Mouse (Mus musculus) neural tube, embryonic 12.5 days (tissue): ENCODE measurements around the gene Ntn5. TPM values are rescaled to one million over a fixed set of nuclear protein-coding genes. Genes with fewer than 3 reads are reported as not detected.

Experiments
- ATAC-seq: fragments of 200-750 bp; cut with Nextera tagmentation; 2 replicates; pipeline ENCODE4 v1.8.0; 2017; ENCODE audit warnings: low read depth, mild to moderate bottlenecking, moderate TSS enrichment, moderate library complexity; ENCODE audit not compliant: low FRiP score
- H3K27ac ChIP-seq: fragments of 300-500 bp; sonication (generic); 2 replicates; pipeline ENCODE4 v1.5.1; 2016
- H3K27me3 ChIP-seq: fragments of 300-500 bp; sonication (generic); replicated peaks from 2 replicates; pipeline ENCODE4 v1.6.1; 2016; ENCODE audit warnings: mild to moderate bottlenecking
- H3K36me3 ChIP-seq: fragments of 300-500 bp; sonication (generic); 2 replicates; pipeline ENCODE4 v1.6.1; 2016; ENCODE audit warnings: mild to moderate bottlenecking
- H3K4me1 ChIP-seq: fragments of 300-500 bp; sonication (generic); 2 replicates; pipeline ENCODE4 v1.6.1; 2016
- H3K4me2 ChIP-seq: fragments of 300-500 bp; sonication (generic); replicated peaks from 2 replicates; pipeline ENCODE4 v1.6.1; 2016; ENCODE audit warnings: mild to moderate bottlenecking
- H3K4me3 ChIP-seq: fragments of 300-500 bp; sonication (generic); 2 replicates; pipeline ENCODE4 v1.5.1; 2016
- H3K9ac ChIP-seq: fragments of 300-500 bp; sonication (generic); 2 replicates; pipeline ENCODE4 v1.6.1; 2016; ENCODE audit warnings: mild to moderate bottlenecking
- H3K9me3 ChIP-seq: fragments of 300-500 bp; sonication (generic); 2 replicates; pipeline ENCODE4 v1.6.1; 2016; ENCODE audit warnings: mild to moderate bottlenecking
- WGBS: fragments of 180-500 bp; shearing (Covaris S2); methylation state at CpG from one replicate; pipeline ENCODE4 v1.1.7; 2016; 5-methylcytosine and 5-hydroxymethylcytosine counted together
- polyA plus RNA-seq: library from polyadenylated mRNA; unstranded; fragments of >200 nt; fragmentation: Nextera tagmentation; extraction: Ambion mirVana; gene quantifications from 2 replicates; pipeline ENCODE4 v1.2.1, GENCODE M21; 2016

Ntn5 gene
- polyA plus RNA-seq, 1 experiment from 2014 or later: 1.2 TPM

DNA sequence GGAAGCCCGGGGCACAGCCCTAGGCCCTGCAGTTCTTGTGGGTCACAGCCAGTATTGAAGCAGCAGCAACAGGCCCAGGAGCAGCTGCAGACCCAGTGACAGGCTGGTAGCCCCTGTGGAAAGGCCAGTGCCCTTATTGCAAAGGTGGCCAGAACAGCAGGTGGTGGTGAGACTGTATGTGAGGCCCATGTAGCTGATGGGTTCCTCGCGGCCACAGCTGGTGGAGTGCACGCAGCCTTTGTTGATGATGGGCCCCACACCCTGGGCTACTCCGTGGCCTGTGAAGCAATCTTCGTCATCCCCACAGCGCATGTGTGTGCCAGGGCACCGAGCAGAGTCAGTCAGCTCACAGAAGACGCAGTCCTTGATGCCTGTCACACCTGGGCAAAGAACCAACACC is 41.3 kb downstream of the Ntn5 start:
- H3K9me3 ChIP-seq: no peaks in the 10 kb centered on the region
- ATAC-seq: no peak
- 0 out of 2 replicates have a peak, but pooled peaks cover under 1% of the 10 kb centered on the region for H3K4me1 ChIP-seq
- H3K27ac ChIP-seq: no peak overlapping the region
- no peak overlapping the region; the same call in 1 of the 2 replicates for H3K4me3 ChIP-seq
- peaks cover 84% of the 10 kb centered on the region for H3K36me3 ChIP-seq
- no peak overlapping the region for H3K4me2 ChIP-seq
- H3K27me3 ChIP-seq: no peaks in the 10 kb centered on the region
- 92% methylated on average over 9 of the region's 9 CpGs for WGBS
- H3K9ac ChIP-seq: no peak overlapping the region

DNA sequence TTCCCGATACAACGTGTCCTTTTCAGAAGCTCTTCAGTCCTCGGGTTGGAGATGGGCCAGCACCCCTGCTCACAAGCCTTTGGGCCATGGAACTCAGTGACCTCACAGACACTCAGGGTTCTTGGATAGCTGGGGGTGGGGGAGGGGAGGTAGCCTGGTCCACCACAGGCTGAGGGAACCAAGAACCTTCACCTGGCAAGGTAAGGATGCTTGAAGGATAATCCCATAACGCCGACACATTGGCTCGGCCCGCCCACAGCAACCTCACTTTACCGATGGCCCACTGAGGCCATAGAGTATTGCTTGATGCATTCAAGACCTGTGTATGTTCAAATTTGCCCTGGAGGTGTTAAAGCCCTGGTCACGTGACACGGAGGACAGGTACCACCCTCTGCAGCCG is 41.9 kb downstream of the Ntn5 start, which contains the start of gene Spaca4:
Gene Spaca4 (minus strand): TSS at position 101 of the 400 bp plus-strand sequence.
- no peaks in the 10 kb centered on the region for H3K9me3 ChIP-seq
- H3K36me3 ChIP-seq: peaks cover 78% of the 10 kb centered on the region
- H3K9ac ChIP-seq: no peak within 1 kb of the TSS

DNA sequence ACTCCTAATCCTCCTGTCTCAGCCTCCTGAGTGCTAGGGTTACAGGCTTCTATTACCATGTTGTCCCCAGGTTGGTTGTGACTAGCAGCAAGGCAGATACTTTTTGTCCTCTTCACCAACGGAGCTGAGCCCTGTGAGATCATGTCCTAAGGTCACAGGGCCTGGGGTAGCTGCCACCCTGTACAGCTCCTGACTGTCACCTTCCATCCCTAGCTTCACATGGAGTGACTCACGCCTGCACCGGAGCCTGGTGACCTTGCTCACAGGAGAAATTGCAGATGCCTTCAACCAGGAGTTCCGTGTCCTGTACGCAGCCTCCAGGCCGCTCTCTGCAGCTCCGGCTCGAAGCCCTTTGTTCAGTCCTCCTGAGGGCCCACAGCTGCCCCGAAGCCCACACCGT is 42.6 kb downstream of the Ntn5 start:
- H3K36me3 ChIP-seq: peaks cover 71% of the 10 kb centered on the region
- no peaks in the 10 kb centered on the region for H3K9me3 ChIP-seq
- no peak overlapping the region for H3K9ac ChIP-seq
- H3K4me2 ChIP-seq: no peak overlapping the region
- no peak overlapping the region for H3K27ac ChIP-seq
- 0 out of 2 replicates have a peak, but pooled peaks cover 5% of the 10 kb centered on the region for H3K4me1 ChIP-seq
- H3K4me3 ChIP-seq: no peak overlapping the region
- no peaks in the 10 kb centered on the region for H3K27me3 ChIP-seq
- no peak for ATAC-seq
- 94% methylated on average over 10 of the region's 10 CpGs for WGBS

More for the DNA sequence above, 41.9 kb downstream of the Ntn5 start, which contains the start of gene Spaca4:
- no peaks in the 10 kb centered on the region for H3K4me1 ChIP-seq
- ATAC-seq: no peak
- H3K4me2 ChIP-seq: no peak within 1 kb of the TSS
- no peak within 1 kb of the TSS for H3K27ac ChIP-seq
- WGBS: 95% methylated on average over 11 of the region's 11 CpGs
- no peaks in the 10 kb centered on the region for H3K27me3 ChIP-seq
- no peak within 1 kb of the TSS; the same call in 1 of the 2 replicates for H3K4me3 ChIP-seq

- no peak for ATAC-seq
- Histone ChIP-seq H3K4me3 (no peak overlapping the region), H3K27me3 (no peaks in the 10 kb centered on the region), H3K4me1 (0 out of 2 replicates have a peak, but pooled peaks cover 5% of the 10 kb centered on the region), H3K36me3 (peaks cover 59% of the 10 kb centered on the region), H3K4me2 (no peak overlapping the region), H3K27ac (no peak overlapping the region), H3K9me3 (no peaks in the 10 kb centered on the region), H3K9ac (no peak overlapping the region)
- WGBS: 82% methylated on average over 3 of the region's 3 CpGs
Measured at GRCm38 (mm10) chr7:45727625-45728024, 43.8 kb downstream of the Ntn5 start.

GRCm38 (mm10) chr7:45730727-45731431 is 47.1 kb downstream of the Ntn5 start:
- Histone ChIP-seq H3K9ac (no peak overlapping the region), H3K36me3 (peaks cover 26% of the 10 kb centered on the region), H3K4me3 (no peak overlapping the region), H3K27me3 (no peaks in the 10 kb centered on the region), H3K9me3 (no peaks in the 10 kb centered on the region), H3K27ac (no peak overlapping the region), H3K4me1 (0 out of 2 replicates have a peak, but pooled peaks cover 5% of the 10 kb centered on the region), H3K4me2 (0 out of 2 replicates have a peak overlapping the region, but pooled peaks have one; percentile 9)
- ATAC-seq: no peak
- 12% methylated on average over 16 of the region's 16 CpGs for WGBS

- H3K9me3 ChIP-seq: no peaks in the 10 kb centered on the region
- H3K27ac ChIP-seq: no peak overlapping the region
- 0 out of 2 replicates have a peak overlapping the region, but pooled peaks have one; percentile 4 for H3K9ac ChIP-seq
- WGBS: 85% methylated on average over 5 of the region's 5 CpGs
- 0 out of 2 replicates have a peak, but pooled peaks cover 5% of the 10 kb centered on the region for H3K4me1 ChIP-seq
- H3K27me3 ChIP-seq: no peaks in the 10 kb centered on the region
- H3K4me2 ChIP-seq: no peak overlapping the region
- no peak for ATAC-seq
- no peak overlapping the region for H3K4me3 ChIP-seq
- peaks cover 8% of the 10 kb centered on the region; the same call in 1 of the 2 replicates for H3K36me3 ChIP-seq
Measured at GRCm38 (mm10) chr7:45733477-45733876, 49.7 kb downstream of the Ntn5 start.

DNA sequence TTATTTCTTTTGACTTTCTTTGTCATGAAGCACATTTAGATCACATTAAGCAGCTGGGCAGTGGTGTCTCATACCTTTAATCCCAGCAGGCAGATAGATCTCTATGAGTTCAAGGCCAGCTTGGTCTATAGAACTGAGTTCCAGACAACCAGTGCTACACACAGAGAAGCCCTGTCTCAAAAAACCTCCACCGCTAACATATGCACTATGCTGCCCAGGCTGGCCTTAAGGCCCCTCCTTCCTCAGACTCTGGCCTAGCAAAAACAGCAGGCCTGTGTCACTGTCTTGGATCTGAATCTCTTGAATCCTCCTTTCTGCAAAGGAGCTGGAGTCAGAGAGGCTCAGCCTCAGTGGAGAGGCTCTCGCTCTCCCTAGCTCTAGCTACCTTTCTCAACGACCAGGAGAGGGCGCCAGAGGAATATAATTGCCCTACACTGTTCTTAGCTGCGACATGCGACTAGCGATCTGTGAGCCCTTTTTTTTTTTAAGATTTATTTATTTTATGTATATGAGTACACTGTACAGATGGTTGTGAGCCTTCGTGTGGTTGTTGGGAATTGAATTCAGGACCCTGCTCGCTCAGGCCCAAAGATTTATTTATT is 55.4 kb downstream of the Ntn5 start:
- Histone ChIP-seq H3K9ac (no peak overlapping the region), H3K4me1 (no peaks in the 10 kb centered on the region), H3K27ac (no peak overlapping the region), H3K4me3 (no peak overlapping the region), H3K9me3 (no peaks in the 10 kb centered on the region), H3K4me2 (no peak overlapping the region), H3K36me3 (no peaks in the 10 kb centered on the region), H3K27me3 (no peaks in the 10 kb centered on the region; the same call in 1 of the 2 replicates)
- WGBS: 7% methylated on average over 9 of the region's 9 CpGs
- ATAC-seq: peak; percentile 78

DNA sequence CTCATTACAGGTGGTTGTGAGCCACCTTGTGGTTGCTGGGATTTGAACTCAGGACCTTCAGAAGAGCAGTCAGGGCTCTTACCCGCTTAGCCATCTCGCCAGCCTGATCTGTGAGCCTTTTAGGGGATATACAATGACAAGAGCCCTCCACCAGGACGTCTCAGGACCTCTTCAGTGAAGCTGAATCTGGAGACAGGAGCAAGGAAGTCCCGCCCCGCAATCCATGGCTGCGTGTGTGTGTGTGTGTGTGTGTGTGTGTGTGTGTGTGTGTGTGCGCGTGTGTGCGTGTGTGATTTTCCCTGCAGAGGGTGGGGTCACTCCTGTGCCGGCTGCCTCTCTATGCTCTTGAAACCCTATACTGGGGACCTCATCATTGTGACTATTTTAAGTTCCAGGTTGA is 56.0 kb downstream of the Ntn5 start:
- 69% methylated on average over 10 of the region's 10 CpGs for WGBS
- no peak overlapping the region for H3K27ac ChIP-seq
- H3K36me3 ChIP-seq: no peaks in the 10 kb centered on the region
- no peak overlapping the region for H3K4me2 ChIP-seq
- H3K4me1 ChIP-seq: no peaks in the 10 kb centered on the region
- no peak overlapping the region for H3K9ac ChIP-seq
- no peak for ATAC-seq
- no peaks in the 10 kb centered on the region; the same call in 1 of the 2 replicates for H3K27me3 ChIP-seq
- no peaks in the 10 kb centered on the region for H3K9me3 ChIP-seq
- H3K4me3 ChIP-seq: no peak overlapping the region

DNA sequence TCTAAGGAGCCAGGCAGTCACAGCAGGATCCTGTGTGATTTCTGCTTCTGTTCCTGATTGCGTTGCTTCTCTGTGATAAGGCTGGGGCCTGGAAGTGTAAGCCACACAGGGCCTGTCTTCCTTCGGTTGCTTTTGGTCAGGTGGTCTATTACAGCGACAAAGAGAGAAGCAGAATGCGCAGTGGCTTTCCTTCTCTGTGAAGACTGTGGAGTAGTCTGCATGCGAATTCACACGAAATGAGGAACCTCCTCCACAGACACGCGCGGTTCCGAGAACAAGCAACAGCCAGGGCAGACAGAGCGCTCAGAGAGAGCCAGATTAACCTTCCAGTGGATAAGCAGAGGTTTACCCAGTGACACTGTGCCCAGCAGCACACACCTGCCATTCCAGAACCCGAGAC is 57.5 kb downstream of the Ntn5 start:
- Histone ChIP-seq H3K27me3 (no peaks in the 10 kb centered on the region; the same call in 1 of the 2 replicates), H3K4me3 (no peak overlapping the region), H3K9me3 (no peaks in the 10 kb centered on the region), H3K27ac (no peak overlapping the region), H3K4me1 (no peaks in the 10 kb centered on the region), H3K9ac (no peak overlapping the region), H3K36me3 (no peaks in the 10 kb centered on the region), H3K4me2 (no peak overlapping the region)
- ATAC-seq: no peak
- WGBS: 87% methylated on average over 12 of the region's 12 CpGs

GRCm38 (mm10) chr7:45741777-45742176 is 58.0 kb downstream of the Ntn5 start:
- 36% methylated on average over 11 of the region's 11 CpGs for WGBS
- H3K36me3 ChIP-seq: no peaks in the 10 kb centered on the region
- H3K4me3 ChIP-seq: no peak overlapping the region

GRCm38 (mm10) chr7:45742338-45742737 is 58.5 kb downstream of the Ntn5 start:
- Histone ChIP-seq H3K27ac (no peak overlapping the region), H3K36me3 (no peaks in the 10 kb centered on the region), H3K27me3 (no peaks in the 10 kb centered on the region; the same call in 1 of the 2 replicates), H3K9ac (no peak overlapping the region), H3K4me1 (no peaks in the 10 kb centered on the region), H3K9me3 (no peaks in the 10 kb centered on the region), H3K4me3 (no peak overlapping the region), H3K4me2 (peak overlapping the region; percentile 20; the same call in 1 of the 2 replicates)
- WGBS: 40% methylated on average over 19 of the region's 19 CpGs
- no peak for ATAC-seq

More at GRCm38 (mm10) chr7:45741777-45742176, 58.0 kb downstream of the Ntn5 start:
- Histone ChIP-seq H3K27ac (no peak overlapping the region), H3K4me2 (peak overlapping the region; percentile 20; the same call in 1 of the 2 replicates), H3K27me3 (no peaks in the 10 kb centered on the region; the same call in 1 of the 2 replicates), H3K4me1 (no peaks in the 10 kb centered on the region), H3K9me3 (no peaks in the 10 kb centered on the region), H3K9ac (no peak overlapping the region)
- ATAC-seq: no peak
